Mouse (Mus musculus) right cerebral cortex, adult 2 months (tissue): ENCODE results near the gene Slc25a44.

Source experiments
- DNase-seq, 2 experiments: peaks; one replicate each; pipeline ENCODE4 v3.0.0; 2021 to 2022; ENCODE audit warnings: low spot score in 2 of 2

Slc25a44 gene

GRCm38 (mm10) chr3:88424605-88425329, at the start of gene Slc25a44:
Gene Slc25a44, minus strand, starts transcription at chr3:88425139.
- peak; percentile 96 to 97 for DNase-seq

DNA sequence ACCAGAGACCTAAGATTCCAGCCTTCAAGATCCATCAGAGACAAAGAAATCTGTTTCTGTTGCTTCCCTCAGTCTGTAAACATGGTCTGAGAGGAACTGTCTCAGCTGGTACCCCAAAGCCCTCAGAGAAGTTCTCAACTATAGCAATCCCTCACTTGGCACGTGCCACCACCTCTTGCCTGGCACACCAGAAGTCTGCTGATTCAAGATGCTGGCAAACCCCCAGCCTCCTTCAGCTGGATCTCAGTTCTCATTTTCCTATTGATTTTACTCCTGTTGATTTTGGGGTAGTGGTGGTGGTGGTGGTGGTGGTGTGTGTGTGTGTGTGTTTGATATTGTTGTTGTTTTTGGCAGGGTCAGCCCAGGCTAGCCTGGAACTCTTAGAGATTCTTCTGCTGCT, 48.6 kb upstream of the Slc25a44 start:
- DNase-seq: no peak

- DNase-seq: no peak
Observed at GRCm38 (mm10) chr3:88473020-88473419, 48.1 kb upstream of the Slc25a44 start.

- no peak for DNase-seq
Observed at GRCm38 (mm10) chr3:88470943-88471479, 46.1 kb upstream of the Slc25a44 start.

DNA sequence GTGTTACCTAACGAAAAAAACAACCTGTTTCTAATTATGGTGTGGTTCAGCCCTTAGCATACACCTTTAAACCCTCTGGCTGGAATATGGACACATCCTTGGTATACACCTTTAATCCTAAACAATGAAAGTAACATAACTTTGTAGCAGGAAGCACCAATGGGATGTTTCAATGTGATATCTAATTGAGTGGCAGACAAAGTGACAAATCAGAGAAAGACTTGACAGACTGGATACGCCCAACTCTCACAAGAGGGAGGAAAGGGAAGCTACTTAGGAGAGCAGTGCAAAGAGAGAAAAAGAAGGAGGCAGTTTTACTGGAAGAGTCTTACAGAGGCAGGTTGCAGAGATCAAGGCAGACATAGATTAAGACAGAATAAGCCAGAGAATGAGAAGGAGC, 44.5 kb upstream of the Slc25a44 start:
- no peak for DNase-seq

DNA sequence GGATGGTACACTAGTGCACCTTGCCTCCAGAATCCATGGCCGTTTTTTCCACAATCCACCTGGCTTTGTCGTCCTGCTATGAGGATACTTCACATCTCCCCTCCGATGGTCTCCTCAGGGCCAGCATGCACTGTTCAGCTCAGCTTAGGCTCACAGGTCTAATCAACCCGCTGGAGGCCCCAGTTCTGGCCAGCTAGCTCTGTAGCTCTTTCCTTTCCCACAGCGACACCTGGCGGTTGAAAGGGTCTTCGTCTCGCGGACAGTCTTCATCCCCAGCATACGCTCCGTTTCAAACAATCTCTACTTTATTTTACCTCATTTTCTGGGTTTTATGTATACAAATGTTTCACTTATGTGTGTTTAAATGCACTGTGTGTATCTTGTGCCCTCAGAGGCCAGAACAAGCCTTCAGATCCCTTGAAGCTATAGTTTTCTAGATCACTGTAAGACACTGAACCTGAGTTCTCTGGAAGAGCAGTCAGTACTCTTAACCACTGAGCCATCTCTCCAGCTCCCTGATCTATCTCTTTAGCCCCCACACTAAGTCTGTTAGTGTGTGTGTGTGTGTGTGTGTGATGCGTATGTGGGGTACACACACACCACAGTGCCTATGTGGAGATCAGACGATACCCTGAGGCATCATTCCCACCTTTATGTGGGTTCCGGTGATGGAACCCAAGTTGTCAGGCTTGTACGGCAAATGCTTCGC, 42.3 kb upstream of the Slc25a44 start:
- DNase-seq: peak; percentile 91 to 95

DNA sequence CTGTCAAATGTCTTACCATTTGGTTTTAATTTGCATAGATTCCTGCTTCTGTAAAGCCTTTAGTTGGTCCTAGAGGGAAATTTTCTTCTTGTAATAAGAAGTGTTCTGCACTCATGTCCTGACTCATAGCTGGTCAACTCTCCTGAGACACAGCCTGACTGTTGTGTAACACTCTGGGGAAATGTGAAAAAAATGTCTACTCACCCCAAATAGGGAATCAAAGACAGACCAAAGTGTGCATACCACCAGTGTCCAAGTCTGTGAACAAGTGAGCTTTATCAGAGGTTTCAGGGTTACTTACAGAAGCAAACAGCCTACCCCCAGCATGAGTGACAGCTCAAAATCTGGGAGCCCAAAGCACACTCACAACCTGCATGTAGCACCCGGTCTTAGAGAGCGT, 40.2 kb upstream of the Slc25a44 start:
- DNase-seq: no peak

DNA sequence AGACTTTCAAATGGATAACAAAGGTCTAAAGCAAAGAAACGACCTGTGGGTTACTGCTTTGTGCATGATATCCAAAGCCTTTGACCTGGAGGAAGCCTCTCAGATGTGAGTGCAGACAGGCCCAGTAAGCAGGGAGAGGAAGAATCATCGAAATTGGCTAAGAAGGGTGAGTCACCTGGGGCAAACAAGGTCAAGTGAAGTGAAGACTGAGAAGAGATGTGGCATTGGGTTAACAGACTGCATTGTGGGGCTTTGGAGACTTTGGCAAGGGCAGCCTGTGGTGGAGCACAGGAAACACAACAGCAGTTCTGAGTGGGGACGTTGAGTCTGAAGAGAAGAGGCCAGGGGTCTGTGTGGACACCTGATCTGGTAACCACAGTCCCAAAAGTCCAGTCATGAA, 39.5 kb upstream of the Slc25a44 start:
- no peak for DNase-seq

DNA sequence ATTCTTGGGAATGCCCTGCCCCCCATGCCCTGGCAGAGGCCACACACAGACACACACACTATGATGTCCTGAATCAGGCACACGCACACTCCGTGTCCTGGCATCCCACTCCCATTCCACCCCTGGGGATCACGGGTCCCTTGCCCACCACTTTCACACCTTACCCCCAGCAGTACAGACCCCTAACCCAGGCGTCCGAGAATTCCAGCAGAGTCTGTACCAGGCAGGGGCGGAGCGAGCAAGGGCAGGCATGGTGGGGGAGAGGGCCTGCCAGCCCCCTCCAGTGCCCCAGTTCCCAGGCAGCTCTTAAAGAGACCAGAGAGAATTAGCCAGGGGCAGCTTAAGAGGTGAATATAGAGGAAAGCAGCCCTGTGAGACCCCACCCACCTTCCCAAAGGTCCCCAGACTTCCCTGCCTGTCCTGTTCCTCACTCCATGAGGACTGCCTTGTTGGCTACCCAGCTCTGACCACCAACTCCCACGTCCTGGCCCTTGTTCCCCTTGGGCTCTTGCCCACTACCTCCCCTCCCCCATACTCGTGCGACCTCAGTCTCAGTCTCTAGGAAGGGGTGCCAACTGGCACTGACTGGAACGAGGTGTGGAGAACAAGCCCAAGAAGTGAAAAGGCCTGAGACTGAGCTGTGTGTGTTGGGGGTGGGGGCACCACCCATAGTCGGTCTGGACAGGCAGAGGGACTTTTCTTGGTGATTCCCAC, 36.2 kb upstream of the Slc25a44 start, which contains the start of gene Sema4a:
TSS of gene Sema4a (minus strand) at position 200 of the 714 bp plus-strand sequence.
- DNase-seq: no peak

GRCm38 (mm10) chr3:88460029-88460428, 35.1 kb upstream of the Slc25a44 start:
- DNase-seq: no peak

- peak; percentile 57 to 69 for DNase-seq
Observed at GRCm38 (mm10) chr3:88458778-88459219, 33.9 kb upstream of the Slc25a44 start.

GRCm38 (mm10) chr3:88456746-88457532, 32.0 kb upstream of the Slc25a44 start:
- DNase-seq: no peak

- DNase-seq: no peak
Observed at GRCm38 (mm10) chr3:88456313-88456712, 31.4 kb upstream of the Slc25a44 start.

DNA sequence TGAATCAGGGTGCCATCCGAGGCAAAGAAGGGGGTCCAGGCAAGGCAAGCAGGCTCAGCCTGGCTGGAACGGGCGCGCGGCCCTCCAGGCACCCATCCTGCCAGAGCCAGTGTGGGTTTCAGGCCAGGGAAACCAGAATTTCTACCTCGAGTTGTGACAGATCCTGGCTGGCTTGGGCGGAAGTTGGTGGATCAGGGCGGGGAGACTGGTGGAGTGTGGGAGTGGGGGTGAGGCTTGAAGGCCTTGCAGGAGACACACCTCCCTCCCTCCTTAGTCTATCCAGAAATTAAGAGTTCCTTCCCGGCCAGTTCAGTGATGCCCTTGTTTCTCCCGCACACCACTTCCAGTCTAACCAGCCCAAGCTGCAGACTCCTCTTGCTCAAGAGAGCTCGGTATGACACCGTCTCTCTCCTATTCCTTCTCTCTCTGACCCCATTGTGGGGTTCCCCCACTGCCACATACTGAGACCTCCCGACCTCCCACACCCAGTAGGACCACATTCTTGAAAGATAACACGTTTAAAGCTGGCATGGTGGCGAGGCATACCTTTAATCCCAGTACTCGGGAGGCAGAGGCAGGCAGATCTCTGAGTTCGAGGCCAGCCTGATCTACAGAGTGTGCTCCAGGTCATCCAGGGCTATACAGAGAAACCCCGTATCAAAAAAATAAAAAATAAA, 30.8 kb upstream of the Slc25a44 start:
- no peak for DNase-seq

DNA sequence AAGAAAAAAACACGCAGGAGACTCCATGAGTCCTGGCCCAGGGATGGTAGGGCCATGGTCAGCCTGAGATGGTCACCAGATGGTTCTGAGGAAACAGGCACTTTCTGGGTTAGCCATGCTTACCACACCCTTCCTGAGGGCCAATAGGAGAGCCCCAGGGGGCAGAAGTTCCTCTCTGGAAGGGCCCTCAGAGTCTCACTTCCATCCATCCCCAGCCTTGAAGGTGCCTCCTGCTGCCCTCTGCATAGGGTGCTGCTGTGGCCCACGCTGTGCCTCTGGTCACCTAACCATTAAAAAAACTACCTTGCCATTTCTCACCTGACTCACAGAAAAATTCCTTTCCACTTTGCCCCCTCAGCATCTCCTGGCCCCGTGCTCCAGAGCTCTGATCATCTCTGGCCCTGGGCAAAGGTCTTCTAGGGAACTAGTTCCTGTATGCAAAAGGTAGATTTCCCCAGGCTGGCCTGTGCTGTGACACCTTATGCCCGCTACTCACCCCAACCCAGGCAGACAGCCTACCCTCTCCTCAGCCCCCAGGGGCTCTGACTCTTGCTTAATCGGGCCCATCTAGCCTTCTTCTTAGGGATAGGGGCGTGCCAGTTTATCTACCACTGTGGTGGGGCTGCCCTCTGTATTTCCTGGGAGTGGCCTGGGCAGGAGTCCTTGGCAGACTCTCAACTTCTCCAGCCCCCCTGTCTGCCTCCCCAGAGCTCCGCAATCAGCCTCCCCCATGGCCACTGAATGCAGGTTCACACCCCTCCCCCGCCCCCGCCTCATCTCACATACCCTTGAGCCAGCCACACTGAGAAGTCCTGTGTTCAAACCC, 30.0 kb upstream of the Slc25a44 start:
- DNase-seq: no peak

DNA sequence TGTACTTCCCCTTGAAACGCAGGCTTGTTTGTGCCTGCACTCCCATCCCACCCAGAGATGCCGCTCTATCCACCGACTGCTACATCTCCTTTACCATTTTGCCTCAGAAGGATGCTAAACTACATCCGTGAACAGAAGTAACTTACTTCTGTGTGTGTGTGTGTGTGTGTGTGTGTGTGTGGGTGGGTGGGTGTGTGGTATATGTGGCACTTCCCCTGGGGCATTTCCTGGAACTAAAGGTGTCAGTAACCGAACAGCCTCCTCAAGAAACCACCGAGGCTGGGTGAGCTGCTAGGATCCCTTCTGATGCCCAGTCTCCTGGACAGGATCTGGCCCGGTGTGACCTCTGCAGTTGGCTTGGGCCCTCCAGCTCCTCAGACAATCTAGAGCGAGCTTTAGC, 29.0 kb upstream of the Slc25a44 start:
- DNase-seq: no peak

DNA sequence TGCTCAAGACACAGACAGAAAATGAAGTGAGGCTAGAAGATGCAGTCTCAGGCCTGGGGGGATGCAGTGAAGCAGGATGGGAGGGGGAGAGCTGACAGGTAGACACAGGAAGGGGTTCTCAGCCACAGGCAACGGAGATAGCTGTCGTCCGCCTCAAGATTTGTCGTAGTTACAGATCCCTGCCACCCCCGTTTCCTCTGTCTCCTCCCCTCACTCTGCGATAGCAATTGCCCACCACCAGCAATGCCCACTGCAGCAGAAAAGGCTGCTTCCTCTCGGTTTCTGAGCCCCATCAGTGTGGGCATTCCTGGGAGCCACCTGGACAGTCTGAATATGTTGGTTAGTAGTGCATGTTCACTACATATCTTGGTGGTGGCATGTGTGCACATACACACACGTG, 28.4 kb upstream of the Slc25a44 start:
- no peak for DNase-seq

- no peak for DNase-seq
Observed at GRCm38 (mm10) chr3:88452716-88453115, 27.8 kb upstream of the Slc25a44 start.

- DNase-seq: no peak
Observed at GRCm38 (mm10) chr3:88452246-88452645, 27.3 kb upstream of the Slc25a44 start.
